Comparison of ENCODE assay signal across 9 mouse cellular contexts in the genomic region with DNA sequence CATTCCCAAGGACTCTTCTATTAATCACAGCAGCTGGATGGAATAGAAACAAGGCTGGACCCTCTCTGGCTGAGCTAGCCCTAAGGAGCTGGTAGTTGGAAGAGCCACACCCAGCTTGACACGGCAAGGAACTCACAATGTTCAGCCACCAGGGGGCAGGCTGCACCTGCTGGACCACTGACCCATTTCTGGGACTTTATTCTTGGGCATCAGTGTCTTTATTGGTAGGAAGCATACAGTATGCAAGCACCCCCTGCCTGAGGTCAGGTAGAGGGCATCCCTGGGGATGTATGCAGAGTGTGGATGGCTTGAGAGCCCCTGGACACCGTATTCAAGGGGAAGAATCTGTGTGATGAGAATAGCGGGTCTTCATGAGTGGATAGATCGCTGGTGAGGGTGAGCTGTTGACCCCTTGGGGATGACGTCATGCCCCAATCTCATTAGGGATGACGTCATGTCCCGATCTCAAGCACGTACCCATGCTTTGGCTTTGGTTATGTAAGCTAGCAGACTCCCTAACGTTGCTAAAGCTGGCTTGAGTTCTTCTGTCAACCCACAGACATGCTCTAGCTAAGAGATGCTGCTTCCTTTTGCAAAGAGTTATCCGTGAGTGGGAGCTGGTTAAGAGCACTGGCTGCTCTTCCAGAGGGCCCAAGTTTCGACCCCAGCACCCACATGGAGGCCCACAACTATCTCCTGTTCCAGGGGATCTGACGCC. TPM values are rescaled to one million over a fixed set of nuclear protein-coding genes. Genes with fewer than 3 reads are reported as not detected.
DNase-seq lines count a peak whose midpoint lies in the region; ATAC-seq and TF ChIP-seq lines count a peak whose summit lies in the region.
"Had no signal": no experiment of that assay in that cellular context is flagged by ENCODE, and none has a peak within 500 bp of the region (broad histone marks: within the 10 kb centered on the region; RNA-seq: fewer than 3 reads in every experiment).

No protein-coding gene starts in this region.

- H3K4me1 ChIP-seq in lung, adult 2 months (ENCODE audit: control insufficient read depth, insufficient read depth, low read length), result peaks cover 3% of the 10 kb centered on the region; the same call in 1 of the 2 replicates

- DNase-seq in 3T3-L1 (ENCODE audit: low read depth, low spot score), result peak; percentile 84
- peak; percentile 91 for DNase-seq in NIH3T3 (ENCODE audit: low read depth)
- peak; percentile 52 to 87 for DNase-seq in layer of hippocampus, adult 18-20 months (ENCODE audit: low spot score in 2 of 2)
- DNase-seq in lung, adult 2 months, result peak; percentile 83
- peak; percentile 74 for DNase-seq in right cerebral cortex, postnatal 25 days
- DNase-seq in urinary bladder, postnatal 14 days (ENCODE audit: low spot score), result peak; percentile 85

- WGBS in lung, adult 2 months, result 33% methylated on average over 12 of the region's 12 CpGs

- peak; percentile 96 for TF ChIP-seq CTCF in lung, adult 2 months (IDR thresholded peaks at IDR 0.05; ENCODE audit: insufficient read depth, low read length)

- ATAC-seq in common myeloid progenitor, adult 5-6 weeks (replicated peaks; ENCODE audit: low read depth, poor library complexity, severe bottlenecking), result peak; percentile 50
- ATAC-seq in granulocyte monocyte progenitor cell, adult 5-6 weeks (replicated peaks; ENCODE audit: poor library complexity, severe bottlenecking), result peak; percentile 41

- peak; percentile 4; the same call in 1 of the 2 replicates for TF ChIP-seq POLR2A in lung, adult 2 months (IDR thresholded peaks at IDR 0.05; ENCODE audit: borderline replicate concordance, extremely low read depth, low read depth, low read length)

- no peak overlapping the region for H3K4me3 ChIP-seq in lung, adult 2 months (replicated peaks; ENCODE audit: extremely low read depth, low read depth, low read length)
- H3K4me3 ChIP-seq: erythroblast, embryonic 14.5 days had no signal

RNA-seq across cellular contexts. Expression of a gene that starts 5.3 kb away (rescaled TPM):
- 6.3 and 7.8 TPM in 2 replicates for total RNA-seq in common myeloid progenitor, adult 5-6 weeks (2017)
- total RNA-seq in granulocyte monocyte progenitor cell, adult 5-6 weeks (2014; fragmentation: Nextera tagmentation), result 25.4 and 28.7 TPM in 2 replicates
- 6.5 and 7.9 TPM in 2 replicates for total RNA-seq in granulocyte monocyte progenitor cell, adult 5-6 weeks (2017)
- total RNA-seq in layer of hippocampus, adult 18-20 months (2021), result 10 to 100 TPM; 25.1 to 27.1 TPM
- 70.4 and 83.4 TPM in 2 replicates for polyA plus RNA-seq in lung, adult 2 months (2012; rRNA removed)
